Mouse (Mus musculus) G1E (cell line): Measurements from ENCODE around the gene Hist1h3e.

Experiments
- CTCF ChIP-seq: IDR thresholded peaks from 2 replicates; pipeline ENCODE4 v1.5.1; 2012; ENCODE audit warnings: low read depth, low read length, inconsistent platforms, mixed read lengths
- TAL1 ChIP-seq: conservative IDR thresholded peaks from 2 replicates; pipeline ENCODE4 v1.6.1; 2012; ENCODE audit warnings: low read depth, low read length, inconsistent platforms, mixed read lengths

GRCm38 (mm10) chr13:23610393-23610792, 48.2 kb upstream of the Hist1h3e start:
- TF ChIP-seq CTCF (no peak), TAL1 (no peak)
